16 mouse cellular contexts compared by ENCODE assay signal in genomic region chr11:5035421-5035820, GRCm38 (mm10). TPM values are rescaled to one million over a fixed set of nuclear protein-coding genes. Genes with fewer than 3 reads are reported as not detected.
A peak's percentile ranks its signal among the peaks of the same experiment; 100 is the strongest.
DNase-seq lines count a peak whose midpoint lies in the region; ATAC-seq lines count a peak whose summit lies in the region.
"Had no signal": no experiment of that assay in that cellular context is flagged by ENCODE, and none has a peak within 500 bp of the region (broad histone marks: within the 10 kb centered on the region; RNA-seq: fewer than 3 reads in every experiment).

No protein-coding gene starts in this region.

- no peak overlapping the region for H3K4me2 ChIP-seq in neural tube, embryonic 15.5 days
- H3K4me2 ChIP-seq: embryonic facial prominence, embryonic 13.5 days; forebrain, embryonic 15.5 days; kidney, embryonic 15.5 days; liver, embryonic 13.5 days; midbrain, embryonic 11.5 days had no signal

- ATAC-seq in neural tube, embryonic 15.5 days (ENCODE audit: low FRiP score), result no peak
- ATAC-seq: forebrain, embryonic 15.5 days had no signal

- H3K27me3 ChIP-seq in neural tube, embryonic 15.5 days (replicated peaks), result no peaks in the 10 kb centered on the region
- H3K27me3 ChIP-seq: embryonic facial prominence, embryonic 13.5 days; forebrain, embryonic 15.5 days; kidney, embryonic 15.5 days; liver, embryonic 13.5 days had no signal

- H3K4me3 ChIP-seq in neural tube, embryonic 15.5 days (replicated peaks), result no peak overlapping the region
- H3K4me3 ChIP-seq: embryonic facial prominence, embryonic 13.5 days; forebrain, embryonic 15.5 days; kidney, embryonic 15.5 days; limb, embryonic 10.5 days; liver, embryonic 13.5 days had no signal

- DNase-seq in cerebellum, postnatal 14 days, result peak; percentile 69 to 77
- no peak for DNase-seq in cerebellum, adult 11-12 months
- peak; percentile 82 for DNase-seq in layer of hippocampus, adult 11-12 months (ENCODE audit: low spot score)
- DNase-seq in left cerebral cortex, adult 18-20 months (ENCODE audit: low spot score in 2 of 2), result peak; percentile 77 to 88
- peak; percentile 75 for DNase-seq in right cerebral cortex, postnatal 14 days
- no peak for DNase-seq in lung, postnatal 14 days
- DNase-seq in kidney, postnatal 10 days, result no peak
- DNase-seq: liver, embryonic 13.5 days; lung, postnatal 10 days had no signal

- H3K9ac ChIP-seq in neural tube, embryonic 15.5 days (replicated peaks), result no peak overlapping the region
- H3K9ac ChIP-seq: embryonic facial prominence, embryonic 13.5 days; forebrain, embryonic 15.5 days; kidney, embryonic 15.5 days; liver, embryonic 13.5 days had no signal

- H3K36me3 ChIP-seq in neural tube, embryonic 15.5 days, result peaks cover 96% of the 10 kb centered on the region

- no peaks in the 10 kb centered on the region for H3K4me1 ChIP-seq in neural tube, embryonic 15.5 days
- H3K4me1 ChIP-seq: embryonic facial prominence, embryonic 13.5 days; forebrain, embryonic 15.5 days; kidney, embryonic 15.5 days; limb, embryonic 10.5 days; liver, embryonic 13.5 days had no signal

- H3K27ac ChIP-seq in neural tube, embryonic 15.5 days (replicated peaks), result no peak overlapping the region
- H3K27ac ChIP-seq: embryonic facial prominence, embryonic 13.5 days; forebrain, embryonic 15.5 days; kidney, embryonic 15.5 days; limb, embryonic 10.5 days; liver, embryonic 13.5 days had no signal

- WGBS in neural tube, embryonic 15.5 days, result 79% methylated on average over 4 of the region's 4 CpGs

- no peaks in the 10 kb centered on the region for H3K9me3 ChIP-seq in neural tube, embryonic 15.5 days (replicated peaks)
- H3K9me3 ChIP-seq: embryonic facial prominence, embryonic 13.5 days; forebrain, embryonic 15.5 days; kidney, embryonic 15.5 days; limb, embryonic 10.5 days; liver, embryonic 13.5 days had no signal

RNA-seq across cellular contexts. Expression of gene Rasl10a, which starts 22.5 kb away (rescaled TPM):
- total RNA-seq in left cerebral cortex, adult 18-20 months (2021), result 10 to 100 TPM; 78.2 to 86.3 TPM
- 2.8 and 2.9 TPM in 2 replicates for polyA plus RNA-seq in neural tube, embryonic 15.5 days (2015; fragmentation: Nextera tagmentation; extraction: Ambion mirVana)
- total RNA-seq: granulocyte monocyte progenitor cell, adult 5-6 weeks had no signal

RNA-seq across cellular contexts. Expression of gene Gas2l1, which starts 29.7 kb away (rescaled TPM):
- 10 to 100 TPM; 83.7 to 92.5 TPM for total RNA-seq in left cerebral cortex, adult 18-20 months (2021)
- polyA plus RNA-seq in neural tube, embryonic 15.5 days (2015; fragmentation: Nextera tagmentation; extraction: Ambion mirVana), result 25.9 and 26.0 TPM in 2 replicates

RNA-seq across cellular contexts. Expression of gene Ap1b1, which starts 48.8 kb away (rescaled TPM):
- total RNA-seq in left cerebral cortex, adult 18-20 months (2021), result 100 to 1,000 TPM; 159 to 172 TPM
- 93.8 and 94.4 TPM in 2 replicates for polyA plus RNA-seq in neural tube, embryonic 15.5 days (2015; fragmentation: Nextera tagmentation; extraction: Ambion mirVana)

Comparison
In these comparisons a context has a peak if more than half of its experiments do, and no peak if none do; other contexts are left out.
1. DNase-seq: peak in cerebellum, postnatal 14 days (2 of 2), layer of hippocampus, adult 11-12 months (single experiment), left cerebral cortex, adult 18-20 months (2 of 2) and right cerebral cortex, postnatal 14 days (single experiment); none in cerebellum, adult 11-12 months (single experiment), lung, postnatal 14 days (single experiment) and kidney, postnatal 10 days (single experiment).